Mouse (Mus musculus) cerebellum, adult 2 months (tissue): ENCODE measurements around the gene Il31ra. TPM values are rescaled to one million over a fixed set of nuclear protein-coding genes. Genes with fewer than 3 reads are reported as not detected.
"Not testable (repeated sequence)": the region's sequence is repeated elsewhere in the genome, so short reads cannot be mapped to it uniquely, and the experiment has no call there.

Experiments used
- DNase-seq, 2 experiments: peaks; one replicate each; pipeline ENCODE4 v3.0.0; 2021
- H3K27ac ChIP-seq: fragments of 200-500 bp; 2 replicates; pipeline ENCODE4 v1.5.1; 2012; ENCODE audit warnings: low read length, control low read depth, inconsistent platforms; ENCODE audit not compliant: insufficient read depth
- H3K27me3 ChIP-seq: fragments of 200-500 bp; 2 replicates; pipeline ENCODE4 v1.6.1; 2012; ENCODE audit warnings: inconsistent platforms, mild to moderate bottlenecking, low read length, moderate library complexity; ENCODE audit not compliant: control insufficient read depth, insufficient read depth
- H3K4me1 ChIP-seq: fragments of 200-500 bp; 2 replicates; pipeline ENCODE4 v1.6.1; 2011; ENCODE audit warnings: low read length; ENCODE audit not compliant: control insufficient read depth, insufficient read depth
- H3K4me3 ChIP-seq: fragments of 200-500 bp; replicated peaks from 2 replicates; pipeline ENCODE3; 2011; ENCODE audit warnings: mild to moderate bottlenecking, low read depth, low read length, control low read depth; ENCODE audit not compliant: insufficient read depth
- CTCF ChIP-seq: fragments of 200-500 bp; IDR thresholded peaks from 2 replicates; pipeline ENCODE4 v1.5.1; 2011; ENCODE audit warnings: low read depth, mild to moderate bottlenecking, control low read depth, low read length, moderate library complexity, borderline replicate concordance; ENCODE audit not compliant: insufficient read depth
- POLR2A ChIP-seq: fragments of 200-500 bp; IDR thresholded peaks from 2 replicates; pipeline ENCODE4 v1.6.1; 2011; ENCODE audit warnings: low read length, control low read depth, borderline replicate concordance; ENCODE audit not compliant: insufficient read depth
- WGBS: fragments of 180-500 bp; shearing (Covaris S2); methylation state at CpG from one replicate; pipeline ENCODE4 v1.1.7; 2018; 5-methylcytosine and 5-hydroxymethylcytosine counted together
- polyA plus RNA-seq: library from polyadenylated mRNA; depleted of rRNA; stranded (reverse); fragments of >200 nt; gene quantifications from 2 replicates; pipeline ENCODE4 v1.2.3, GENCODE M21; 2012; rRNA removed

Il31ra gene
- 0.11 and 0.24 TPM in 2 replicates for polyA plus RNA-seq

GRCm38 (mm10) chr13:112594260-112594659, at the start of gene Il31ra:
TSS of gene Il31ra (minus strand) at chr13:112594360.
- not testable (repeated sequence) for H3K4me3 ChIP-seq
- 97% methylated on average over 3 of the region's 8 CpGs for WGBS

GRCm38 (mm10) chr13:112642897-112643296, 48.7 kb upstream of the Il31ra start:
- TF ChIP-seq POLR2A (no peak), CTCF (no peak)
- Histone ChIP-seq H3K27ac (no peak overlapping the region), H3K27me3 (no peaks in the 10 kb centered on the region), H3K4me3 (no peak overlapping the region), H3K4me1 (no peaks in the 10 kb centered on the region)
- 84% methylated on average over 3 of the region's 3 CpGs for WGBS
- no peak for DNase-seq

More at GRCm38 (mm10) chr13:112594260-112594659, at the start of gene Il31ra:
- H3K4me1 ChIP-seq, H3K27ac ChIP-seq, H3K27me3 ChIP-seq, DNase-seq: not testable (repeated sequence)

- 47% methylated on average over 4 of the region's 4 CpGs for WGBS
Measured at GRCm38 (mm10) chr13:112639111-112639510, 45.0 kb upstream of the Il31ra start.

DNA sequence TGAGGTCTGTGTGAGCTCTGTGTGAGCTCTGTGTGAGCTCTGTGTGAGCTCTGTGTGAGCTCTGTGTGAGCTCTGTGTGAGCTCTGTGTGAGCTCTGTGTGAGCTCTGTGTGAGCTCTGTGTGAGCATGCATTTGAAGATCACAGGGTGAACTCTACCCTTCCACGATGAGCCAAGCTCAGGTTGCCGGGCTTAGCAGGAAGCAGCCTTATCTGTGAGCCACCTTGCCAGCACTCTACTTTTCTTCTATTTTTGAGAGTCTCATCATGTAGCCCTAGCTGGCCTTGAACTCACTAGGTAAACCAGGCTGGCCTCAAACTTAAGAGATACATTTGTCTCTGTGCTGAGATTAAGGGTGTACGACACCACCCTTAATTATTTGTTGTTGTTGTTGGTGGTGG, 42.3 kb upstream of the Il31ra start:
- no peak for DNase-seq

More at GRCm38 (mm10) chr13:112639111-112639510, 45.0 kb upstream of the Il31ra start:
- Histone ChIP-seq H3K27me3 (no peaks in the 10 kb centered on the region), H3K27ac (no peak overlapping the region), H3K4me3 (no peak overlapping the region), H3K4me1 (no peaks in the 10 kb centered on the region)
- TF ChIP-seq CTCF (no peak), POLR2A (no peak)
- DNase-seq = no peak

DNA sequence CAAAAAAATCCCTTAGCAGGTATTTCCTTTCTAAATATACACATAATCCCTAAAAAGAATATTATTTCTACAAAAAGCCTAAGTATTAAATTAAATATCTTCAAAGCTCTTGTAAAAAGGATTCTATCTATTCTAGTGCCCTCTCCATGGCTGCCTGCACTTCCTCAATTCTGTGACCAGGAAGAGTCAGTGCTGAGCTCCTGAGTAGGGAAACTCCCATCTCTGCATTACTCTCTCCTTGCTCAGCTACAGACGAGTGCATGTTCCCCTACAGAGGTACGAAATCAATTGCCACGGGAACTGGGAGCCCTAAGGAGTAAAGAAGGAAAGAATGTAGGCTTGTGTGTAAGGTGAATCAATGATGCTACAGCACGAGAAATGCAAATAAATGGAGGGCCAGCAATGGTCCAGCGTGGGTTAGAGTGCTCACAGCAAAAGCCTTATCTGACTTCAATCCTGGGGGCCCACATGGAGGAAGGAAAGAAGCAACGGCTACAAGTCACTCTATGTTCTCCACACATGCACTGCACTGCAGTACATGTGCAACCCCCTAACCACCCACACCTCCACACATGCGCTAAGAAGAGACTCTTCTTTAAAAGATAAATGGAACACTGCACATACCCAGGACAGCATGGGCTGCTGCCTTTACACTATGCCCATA, 41.1 kb upstream of the Il31ra start:
- Histone ChIP-seq H3K27ac (no peak overlapping the region), H3K4me3 (no peak overlapping the region), H3K4me1 (no peaks in the 10 kb centered on the region), H3K27me3 (no peaks in the 10 kb centered on the region)
- WGBS = 44% methylated on average over 7 of the region's 7 CpGs
- DNase-seq = no peak
- TF ChIP-seq CTCF (no peak), POLR2A (no peak)

More for the DNA sequence above, 42.3 kb upstream of the Il31ra start:
- TF ChIP-seq CTCF (no peak), POLR2A (no peak)
- H3K4me3 ChIP-seq = no peak overlapping the region
- H3K27me3 ChIP-seq = no peaks in the 10 kb centered on the region
- no peak overlapping the region for H3K27ac ChIP-seq
- H3K4me1 ChIP-seq = no peaks in the 10 kb centered on the region
- WGBS = 43% methylated on average over 3 of the region's 3 CpGs

DNA sequence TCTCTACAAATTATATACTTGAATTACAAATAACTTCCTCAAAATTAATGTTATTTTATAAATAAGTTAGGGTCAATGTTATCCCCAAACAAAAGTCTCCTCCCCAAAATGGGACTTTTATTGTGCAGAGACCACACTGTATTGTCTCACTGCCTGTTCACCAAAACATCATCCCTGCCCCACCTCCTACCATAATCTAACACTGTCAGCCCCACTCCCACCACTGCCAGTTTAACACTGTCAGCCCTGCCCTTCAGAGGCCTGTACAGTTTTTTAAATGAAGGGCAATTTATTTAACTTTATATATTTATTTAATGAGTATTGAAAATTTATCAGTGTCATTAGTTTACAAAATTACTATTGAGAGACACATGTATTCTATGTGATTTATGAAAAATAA, 31.4 kb upstream of the Il31ra start:
- no peak for DNase-seq
- TF ChIP-seq POLR2A (no peak), CTCF (no peak)
- Histone ChIP-seq H3K4me3 (no peak overlapping the region), H3K4me1 (no peaks in the 10 kb centered on the region), H3K27ac (no peak overlapping the region), H3K27me3 (no peaks in the 10 kb centered on the region)

GRCm38 (mm10) chr13:112624622-112625021, 30.5 kb upstream of the Il31ra start:
- Histone ChIP-seq H3K27me3 (no peaks in the 10 kb centered on the region), H3K4me1 (no peaks in the 10 kb centered on the region), H3K27ac (no peak overlapping the region), H3K4me3 (no peak overlapping the region)
- 80% methylated on average over 3 of the region's 3 CpGs for WGBS
- TF ChIP-seq POLR2A = no peak
- TF ChIP-seq CTCF = no peak
- no peak for DNase-seq

DNA sequence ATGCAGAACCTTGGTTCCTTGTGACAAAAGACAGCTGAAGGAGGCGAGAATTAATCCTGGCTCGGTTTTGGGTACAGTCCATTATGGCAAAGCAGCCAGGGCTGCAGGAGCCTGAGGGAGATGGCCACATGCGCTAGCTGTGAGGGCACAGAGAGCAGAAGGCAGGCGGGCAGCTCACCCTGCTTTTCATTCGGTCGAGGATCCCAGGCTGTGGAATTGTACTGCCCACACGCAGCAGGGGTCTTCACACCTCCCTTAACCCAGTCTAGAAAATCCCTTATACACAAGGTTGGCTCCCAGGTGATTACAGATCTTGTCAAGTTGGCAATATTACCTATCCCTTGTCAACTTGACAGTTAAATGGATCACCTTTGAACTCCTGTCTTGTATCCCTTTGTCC, 29.5 kb upstream of the Il31ra start:
- WGBS = 22% methylated on average over 7 of the region's 7 CpGs
- TF ChIP-seq POLR2A (no peak), CTCF (no peak)
- Histone ChIP-seq H3K4me3 (no peak overlapping the region), H3K27ac (no peak overlapping the region), H3K4me1 (no peaks in the 10 kb centered on the region), H3K27me3 (no peaks in the 10 kb centered on the region)
- DNase-seq = peak; percentile 12 to 32

GRCm38 (mm10) chr13:112621592-112621991, 27.4 kb upstream of the Il31ra start:
- no peak overlapping the region for H3K4me3 ChIP-seq
- 88% methylated on average over 3 of the region's 3 CpGs for WGBS
- no peak for TF ChIP-seq POLR2A
- no peak for TF ChIP-seq CTCF
- H3K27me3 ChIP-seq = no peaks in the 10 kb centered on the region
- H3K27ac ChIP-seq = no peak overlapping the region
- no peak for DNase-seq
- H3K4me1 ChIP-seq = no peaks in the 10 kb centered on the region
